Mouse (Mus musculus): ENCODE results near the gene Phka1.

GRCm38 (mm10) chrX:102645691-102646090, 1.6 kb upstream of the Phka1 start:
- TF ChIP-seq MYOG (IDR thresholded peaks at IDR 0.05; ENCODE audit: control insufficient read depth in 1 of 3, insufficient read depth in 1 of 3, insufficient read length in 2 of 3, low read depth in 2 of 3) (no peak), USF1 (IDR thresholded peaks at IDR 0.05; ENCODE audit: low read depth) (no peak), TCF3 (IDR thresholded peaks at IDR 0.05; ENCODE audit: insufficient read length, low read depth) (no peak), SRF (IDR thresholded peaks at IDR 0.05; ENCODE audit: control insufficient read depth, insufficient read length, low read depth) (no peak), POLR2A (IDR thresholded peaks at IDR 0.05; ENCODE audit: insufficient read length, low read depth) (no peak), E2F4 (IDR thresholded peaks at IDR 0.05; ENCODE audit: insufficient read depth) (no peak), CEBPB (IDR thresholded peaks at IDR 0.05; ENCODE audit: insufficient read depth, poor library complexity, severe bottlenecking) (no peak), TCF12 (IDR thresholded peaks at IDR 0.05; ENCODE audit: insufficient read depth, poor library complexity, severe bottlenecking) (no peak), MAX (IDR thresholded peaks at IDR 0.05; ENCODE audit: low read depth) (no peak), MYOD1 (IDR thresholded peaks at IDR 0.05; ENCODE audit: control insufficient read depth in 1 of 3, insufficient read length in 2 of 3, low read depth in 2 of 3) (no peak), POLR2AphosphoS2 (IDR thresholded peaks at IDR 0.05; ENCODE audit: insufficient read length, low read depth) (no peak), REST (IDR thresholded peaks at IDR 0.05; ENCODE audit: insufficient read depth, insufficient read length) (no peak)
